Mouse (Mus musculus): ENCODE results near the gene Slc25a5.
"Not testable (repeated sequence)": the region's sequence is repeated elsewhere in the genome, so short reads cannot be mapped to it uniquely, and the experiment has no call there.

The Slc25a5 gene

GRCm38 (mm10) chrX:36795424-36796162 is at the start of gene Slc25a5:
Gene Slc25a5, plus strand, starts transcription at chrX:36795651.
- peak; percentile 92 for DNase-seq

DNA sequence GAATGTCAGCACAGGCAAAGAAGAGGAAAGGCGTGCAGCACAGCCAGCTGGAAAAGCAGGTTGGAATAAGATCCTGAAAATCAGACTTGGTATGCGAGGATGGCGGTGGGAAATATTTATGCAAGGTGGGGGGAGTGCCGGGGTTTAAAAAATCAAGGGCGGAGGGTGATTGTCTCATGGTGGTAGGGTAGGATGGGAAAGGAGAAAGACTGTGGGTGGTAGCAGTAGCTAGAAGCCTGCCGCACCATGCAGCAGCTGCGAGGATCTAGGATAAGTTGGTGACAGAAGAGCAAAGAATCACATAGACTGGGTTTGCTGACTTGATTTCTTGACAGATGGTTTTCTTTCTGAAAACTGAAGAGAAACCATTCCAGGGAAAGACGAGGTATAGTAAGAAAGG is 48.7 kb upstream of the Slc25a5 start:
- DNase-seq = no peak

DNA sequence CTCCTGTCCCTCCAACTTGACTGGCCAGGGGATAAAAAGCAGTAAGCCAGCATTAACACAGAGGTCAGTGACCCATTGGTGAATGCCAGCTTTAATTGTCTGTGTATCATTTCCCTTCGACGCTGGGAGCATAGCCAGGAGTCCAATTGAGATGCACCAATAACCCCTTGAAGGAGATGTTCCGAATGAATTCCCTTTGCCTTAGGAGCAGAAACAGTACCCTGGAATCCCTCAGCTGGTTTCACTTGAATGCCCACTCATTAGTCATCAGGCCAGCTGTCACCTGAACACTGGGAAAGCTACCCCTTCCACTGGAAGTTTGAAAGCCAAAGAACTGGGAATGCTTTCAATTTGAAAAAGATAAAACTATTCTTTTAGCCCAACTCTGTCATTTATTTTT is 46.9 kb upstream of the Slc25a5 start:
- peak; percentile 23 for DNase-seq

- DNase-seq = no peak
Measured at GRCm38 (mm10) chrX:36749281-36749785, 46.1 kb upstream of the Slc25a5 start.

- peak; percentile 6 for DNase-seq
Measured at GRCm38 (mm10) chrX:36750591-36750990, 44.9 kb upstream of the Slc25a5 start.

GRCm38 (mm10) chrX:36752586-36752985 is 42.9 kb upstream of the Slc25a5 start:
- no peak for DNase-seq

GRCm38 (mm10) chrX:36757796-36758472 is 37.5 kb upstream of the Slc25a5 start:
- no peak for DNase-seq

GRCm38 (mm10) chrX:36758566-36758965 is 36.9 kb upstream of the Slc25a5 start:
- no peak for DNase-seq

GRCm38 (mm10) chrX:36760946-36761635 is 34.4 kb upstream of the Slc25a5 start:
- peak; percentile 68 for DNase-seq

DNA sequence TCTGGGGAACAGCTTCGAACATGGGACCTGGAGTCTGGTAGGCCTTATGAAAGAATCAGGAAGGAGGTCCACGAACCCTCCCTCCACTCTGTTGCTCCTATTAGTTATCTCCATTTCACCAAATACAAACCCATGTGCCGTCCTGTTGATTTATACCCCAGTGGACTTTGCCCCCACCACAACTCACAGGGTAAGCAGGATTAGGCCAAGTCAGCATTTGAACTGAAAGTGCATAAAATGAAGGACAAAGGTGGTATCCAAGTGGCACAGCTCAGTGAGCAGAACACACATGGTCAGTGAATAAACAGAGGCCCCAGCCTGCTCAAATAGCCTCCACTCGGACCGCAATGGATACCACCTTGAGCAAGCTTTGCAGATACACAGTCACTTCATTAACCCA is 33.2 kb upstream of the Slc25a5 start:
- DNase-seq = peak; percentile 61

GRCm38 (mm10) chrX:36762894-36763293 is 32.6 kb upstream of the Slc25a5 start:
- DNase-seq = peak; percentile 22

DNA sequence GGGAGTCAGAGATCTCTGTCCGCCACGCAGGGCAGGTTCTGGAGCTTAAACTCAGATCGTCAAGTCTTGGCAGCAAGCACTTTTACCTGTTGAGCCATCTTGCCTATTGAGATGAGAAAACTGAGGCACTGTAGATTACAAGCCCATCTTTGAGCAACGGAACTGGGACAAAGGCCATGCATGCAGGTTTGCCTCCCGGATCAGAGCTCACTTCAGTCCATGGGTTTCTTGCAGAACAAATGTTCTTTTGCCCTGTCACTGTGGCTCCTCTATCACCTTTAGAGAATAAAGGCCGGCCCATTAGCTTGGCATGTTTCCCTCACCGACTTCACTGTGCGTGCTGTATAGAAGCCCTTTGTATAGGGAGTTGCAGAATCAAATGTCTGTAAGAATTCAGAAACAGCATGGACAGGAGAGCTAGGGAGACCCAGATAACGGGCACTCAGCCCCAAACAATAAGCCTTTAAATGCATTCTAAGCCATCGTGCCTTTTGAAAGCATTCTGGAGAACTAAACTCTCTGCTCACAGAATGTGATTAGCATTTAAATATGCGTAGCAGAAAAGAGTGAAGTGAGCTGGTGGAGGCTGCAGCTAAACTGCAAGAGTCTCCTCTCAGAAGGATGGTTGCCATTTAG is 32.0 kb upstream of the Slc25a5 start:
- no peak for DNase-seq

GRCm38 (mm10) chrX:36763934-36764317 is 31.5 kb upstream of the Slc25a5 start:
- DNase-seq = no peak

- no peak for DNase-seq
Measured at GRCm38 (mm10) chrX:36767386-36767785, 28.1 kb upstream of the Slc25a5 start.

GRCm38 (mm10) chrX:36772591-36772990 is 22.9 kb upstream of the Slc25a5 start:
- no peak for DNase-seq

DNA sequence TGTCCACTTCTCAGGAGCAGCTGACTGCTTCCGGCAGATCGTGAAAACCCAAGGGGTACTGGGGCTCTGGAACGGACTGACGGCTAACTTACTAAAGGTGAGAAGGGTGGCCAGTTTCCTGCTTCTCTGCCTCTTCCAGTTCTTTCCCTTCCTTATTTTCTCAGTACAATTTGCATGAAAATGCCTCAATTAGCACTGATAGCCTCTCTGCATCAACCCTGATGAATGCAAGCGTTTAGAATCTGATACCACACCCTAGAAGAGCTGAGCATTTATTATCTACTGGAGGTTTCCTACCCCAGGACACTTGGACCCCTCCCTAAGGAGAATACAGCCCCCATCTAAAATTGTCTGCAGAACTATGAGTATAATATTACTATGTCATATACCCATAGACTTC is 19.9 kb upstream of the Slc25a5 start:
- DNase-seq = no peak

DNA sequence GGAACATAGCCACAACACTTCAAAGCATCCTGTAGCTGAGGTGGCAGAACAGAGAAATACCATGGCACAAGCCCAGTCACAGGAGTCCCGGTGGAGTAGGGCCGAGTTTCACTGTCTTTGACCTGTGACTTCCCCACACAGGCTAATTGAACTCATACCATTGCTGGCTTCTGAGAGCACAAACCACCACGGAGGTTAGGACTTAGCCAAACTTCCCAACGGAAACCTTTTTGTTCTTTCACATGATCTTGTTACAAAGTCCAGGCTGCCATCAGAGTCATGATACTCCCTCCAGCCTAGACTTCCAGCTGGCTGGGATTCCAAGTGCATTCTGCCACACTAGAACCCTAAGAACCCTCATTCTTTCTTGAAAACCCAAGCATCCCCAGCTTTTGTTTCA is 17.8 kb upstream of the Slc25a5 start:
- no peak for DNase-seq

- DNase-seq = no peak
Measured at GRCm38 (mm10) chrX:36789360-36789759, 6.1 kb upstream of the Slc25a5 start.

DNA sequence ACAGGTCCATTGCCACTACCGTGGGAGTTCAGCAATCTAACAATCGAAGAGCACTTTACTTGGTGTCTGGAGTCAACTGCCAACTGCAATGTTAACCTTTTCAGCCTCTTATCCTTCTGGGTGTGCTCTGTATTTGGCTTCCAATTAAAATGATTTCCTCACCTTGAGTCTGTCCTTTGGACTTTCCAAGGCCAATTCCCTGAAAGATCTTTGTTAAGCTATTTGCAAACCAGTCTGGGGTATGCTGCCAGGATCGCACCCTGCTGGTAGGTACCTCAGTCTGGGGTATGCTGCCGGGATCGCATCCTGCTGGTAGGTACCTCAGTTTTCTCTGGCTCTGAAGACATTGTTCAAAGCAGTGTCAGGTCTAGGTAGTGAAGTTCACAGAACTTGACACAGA is 880 bp upstream of the Slc25a5 start:
- no peak for DNase-seq

- peak; percentile 89 for DNase-seq
Measured at GRCm38 (mm10) chrX:36796163-36796581, 721 bp downstream of the Slc25a5 start.

DNA sequence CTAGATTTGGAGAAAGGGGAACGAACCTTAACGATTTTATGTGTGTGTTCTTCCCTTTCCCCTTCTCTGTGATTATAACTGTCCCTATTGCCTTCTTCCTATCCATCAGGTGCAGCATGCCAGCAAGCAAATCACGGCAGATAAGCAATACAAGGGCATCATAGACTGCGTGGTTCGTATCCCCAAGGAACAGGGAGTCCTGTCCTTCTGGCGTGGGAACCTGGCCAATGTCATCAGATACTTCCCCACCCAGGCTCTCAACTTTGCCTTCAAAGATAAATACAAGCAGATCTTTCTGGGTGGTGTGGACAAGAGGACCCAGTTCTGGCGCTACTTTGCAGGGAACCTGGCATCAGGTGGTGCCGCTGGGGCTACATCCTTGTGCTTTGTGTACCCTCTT is 1.3 kb downstream of the Slc25a5 start:
- DNase-seq = not testable (repeated sequence)

DNA sequence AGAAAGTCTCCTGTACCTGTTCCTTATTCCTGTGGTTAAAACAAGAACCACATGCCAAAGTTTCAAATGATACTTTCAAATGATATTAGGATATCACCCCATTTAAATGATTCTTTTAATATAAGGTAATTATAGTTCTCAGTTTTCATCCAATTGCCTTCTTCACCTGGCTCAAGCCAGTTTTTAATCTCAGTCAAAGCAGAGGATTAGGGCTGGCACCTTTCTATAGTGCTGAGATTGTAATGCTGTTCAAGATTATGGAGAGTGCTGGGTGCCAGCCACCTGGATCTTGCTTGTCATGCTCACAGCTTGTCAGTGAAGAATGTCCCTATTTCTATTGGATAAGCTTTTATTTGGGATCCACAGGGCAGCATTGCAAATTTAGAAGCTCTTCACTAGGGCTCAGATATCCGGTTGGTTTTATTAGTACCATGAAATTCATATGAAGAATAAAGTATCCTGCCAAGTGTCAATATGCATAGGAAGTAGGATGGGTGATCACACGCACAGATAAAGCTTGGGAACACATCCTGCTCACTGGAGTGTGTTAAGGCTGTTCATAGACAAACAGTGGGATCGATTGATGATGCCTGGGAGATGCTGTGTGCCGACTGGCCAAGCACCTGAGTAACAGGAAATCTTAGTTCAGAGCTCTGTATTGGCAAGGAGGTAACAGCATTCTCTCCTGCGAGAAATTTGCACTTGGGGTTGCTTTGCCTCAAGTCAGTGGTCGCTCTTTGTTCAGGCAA is 3.9 kb downstream of the Slc25a5 start:
- DNase-seq = no peak
